Mouse (Mus musculus): ENCODE results near the gene E2f2. TPM values are rescaled to one million over a fixed set of nuclear protein-coding genes. Genes with fewer than 3 reads are reported as not detected.

E2f2 gene
- polyA plus RNA-seq, 1 experiment: 56.3 TPM

- H3K27me3 ChIP-seq (ENCODE audit: control insufficient read depth, insufficient read depth, insufficient read length): no peaks in the 10 kb centered on the region
- H3K79me2 ChIP-seq (ENCODE audit: control insufficient read depth, insufficient read depth): peaks cover 18% of the 10 kb centered on the region
- H3K4me2 ChIP-seq (ENCODE audit: low read depth): peak overlapping the region; percentile 34
- H3K4me3 ChIP-seq: no peak overlapping the region
- H3ac ChIP-seq (ENCODE audit: control insufficient read depth, insufficient read length): no peak overlapping the region
- no peak for TF ChIP-seq CEBPB (IDR thresholded peaks at IDR 0.05; ENCODE audit: insufficient read depth, poor library complexity, severe bottlenecking)
- no peak for TF ChIP-seq E2F4 (IDR thresholded peaks at IDR 0.05; ENCODE audit: insufficient read depth)
- TF ChIP-seq POLR2A (IDR thresholded peaks at IDR 0.05; ENCODE audit: insufficient read length, low read depth): no peak
- no peak for TF ChIP-seq SRF (IDR thresholded peaks at IDR 0.05; ENCODE audit: control insufficient read depth, insufficient read length, low read depth)
- TF ChIP-seq TCF3 (IDR thresholded peaks at IDR 0.05; ENCODE audit: insufficient read length, low read depth): no peak
- no peak for TF ChIP-seq MAX (IDR thresholded peaks at IDR 0.05; ENCODE audit: low read depth)
- no peak for TF ChIP-seq MYOD1 (IDR thresholded peaks at IDR 0.05; ENCODE audit: control insufficient read depth in 1 of 3, insufficient read length in 2 of 3, low read depth in 2 of 3)
- H3K36me3 ChIP-seq (ENCODE audit: control insufficient read depth, insufficient read depth): no peaks in the 10 kb centered on the region
These were observed 23.7 kb upstream of the E2f2 start for GRCm38 (mm10) chr4:136148342-136149044.

GRCm38 (mm10) chr4:136149045-136149379, 23.2 kb upstream of the E2f2 start:
- Histone ChIP-seq H3ac (ENCODE audit: control insufficient read depth, insufficient read length) (no peak overlapping the region), H3K36me3 (ENCODE audit: control insufficient read depth, insufficient read depth) (no peaks in the 10 kb centered on the region), H3K4me3 (no peak overlapping the region), H3K27me3 (ENCODE audit: control insufficient read depth, insufficient read depth, insufficient read length) (no peaks in the 10 kb centered on the region), H3K4me2 (ENCODE audit: low read depth) (no peak overlapping the region), H3K79me2 (ENCODE audit: control insufficient read depth, insufficient read depth) (peaks cover 16% of the 10 kb centered on the region)
- TF ChIP-seq TCF3 (IDR thresholded peaks at IDR 0.05; ENCODE audit: insufficient read length, low read depth) (no peak), CEBPB (IDR thresholded peaks at IDR 0.05; ENCODE audit: insufficient read depth, poor library complexity, severe bottlenecking) (no peak), USF1 (IDR thresholded peaks at IDR 0.05; ENCODE audit: low read depth) (no peak), SRF (IDR thresholded peaks at IDR 0.05; ENCODE audit: control insufficient read depth, insufficient read length, low read depth) (no peak), POLR2A (IDR thresholded peaks at IDR 0.05; ENCODE audit: insufficient read length, low read depth) (no peak), MYOG (IDR thresholded peaks at IDR 0.05; ENCODE audit: control insufficient read depth in 1 of 3, insufficient read depth in 1 of 3, insufficient read length in 2 of 3, low read depth in 2 of 3) (no peak)

GRCm38 (mm10) chr4:136149734-136150133, 22.5 kb upstream of the E2f2 start:
- H3K36me3 ChIP-seq (ENCODE audit: control insufficient read depth, insufficient read depth): no peaks in the 10 kb centered on the region
- no peak for TF ChIP-seq POLR2A (IDR thresholded peaks at IDR 0.05; ENCODE audit: insufficient read length, low read depth)
- no peak for TF ChIP-seq TCF3 (IDR thresholded peaks at IDR 0.05; ENCODE audit: insufficient read length, low read depth)
- no peak for TF ChIP-seq USF1 (IDR thresholded peaks at IDR 0.05; ENCODE audit: low read depth)
- no peak overlapping the region for H3K4me3 ChIP-seq
- H3K4me2 ChIP-seq (ENCODE audit: low read depth): no peak overlapping the region
- peaks cover 9% of the 10 kb centered on the region for H3K79me2 ChIP-seq (ENCODE audit: control insufficient read depth, insufficient read depth)
- no peak overlapping the region for H3ac ChIP-seq (ENCODE audit: control insufficient read depth, insufficient read length)
- H3K27me3 ChIP-seq (ENCODE audit: control insufficient read depth, insufficient read depth, insufficient read length): no peaks in the 10 kb centered on the region

GRCm38 (mm10) chr4:136150596-136150995, 21.6 kb upstream of the E2f2 start:
- H3K79me2 ChIP-seq (ENCODE audit: control insufficient read depth, insufficient read depth): peaks cover 5% of the 10 kb centered on the region
- H3K27me3 ChIP-seq (ENCODE audit: control insufficient read depth, insufficient read depth, insufficient read length): no peaks in the 10 kb centered on the region
- TF ChIP-seq CEBPB (IDR thresholded peaks at IDR 0.05; ENCODE audit: insufficient read depth, poor library complexity, severe bottlenecking): no peak
- TF ChIP-seq SRF (IDR thresholded peaks at IDR 0.05; ENCODE audit: control insufficient read depth, insufficient read length, low read depth): no peak
- no peak for TF ChIP-seq TCF12 (IDR thresholded peaks at IDR 0.05; ENCODE audit: insufficient read depth, poor library complexity, severe bottlenecking)
- no peak for TF ChIP-seq REST (IDR thresholded peaks at IDR 0.05; ENCODE audit: insufficient read depth, insufficient read length)
- no peak for TF ChIP-seq MYOD1 (IDR thresholded peaks at IDR 0.05; ENCODE audit: control insufficient read depth in 1 of 3, insufficient read length in 2 of 3, low read depth in 2 of 3)
- no peaks in the 10 kb centered on the region for H3K36me3 ChIP-seq (ENCODE audit: control insufficient read depth, insufficient read depth)
- no peak overlapping the region for H3K4me3 ChIP-seq
- no peak overlapping the region for H3K4me2 ChIP-seq (ENCODE audit: low read depth)
- no peak overlapping the region for H3ac ChIP-seq (ENCODE audit: control insufficient read depth, insufficient read length)

GRCm38 (mm10) chr4:136152821-136153220, 19.4 kb upstream of the E2f2 start:
- H3K36me3 ChIP-seq (ENCODE audit: control insufficient read depth, insufficient read depth): no peaks in the 10 kb centered on the region
- no peak overlapping the region for H3K4me3 ChIP-seq
- TF ChIP-seq MYOD1 (IDR thresholded peaks at IDR 0.05; ENCODE audit: control insufficient read depth in 1 of 3, insufficient read length in 2 of 3, low read depth in 2 of 3) (no peak), TCF3 (IDR thresholded peaks at IDR 0.05; ENCODE audit: insufficient read length, low read depth) (no peak), POLR2A (IDR thresholded peaks at IDR 0.05; ENCODE audit: insufficient read length, low read depth) (no peak), REST (IDR thresholded peaks at IDR 0.05; ENCODE audit: insufficient read depth, insufficient read length) (no peak), TCF12 (IDR thresholded peaks at IDR 0.05; ENCODE audit: insufficient read depth, poor library complexity, severe bottlenecking) (no peak), POLR2AphosphoS2 (IDR thresholded peaks at IDR 0.05; ENCODE audit: insufficient read length, low read depth) (no peak), MYOG (IDR thresholded peaks at IDR 0.05; ENCODE audit: control insufficient read depth in 1 of 3, insufficient read depth in 1 of 3, insufficient read length in 2 of 3, low read depth in 2 of 3) (no peak), MAX (IDR thresholded peaks at IDR 0.05; ENCODE audit: low read depth) (no peak), USF1 (IDR thresholded peaks at IDR 0.05; ENCODE audit: low read depth) (no peak), E2F4 (IDR thresholded peaks at IDR 0.05; ENCODE audit: insufficient read depth) (no peak), SRF (IDR thresholded peaks at IDR 0.05; ENCODE audit: control insufficient read depth, insufficient read length, low read depth) (no peak), CEBPB (IDR thresholded peaks at IDR 0.05; ENCODE audit: insufficient read depth, poor library complexity, severe bottlenecking) (no peak)
- H3K4me2 ChIP-seq (ENCODE audit: low read depth): no peak overlapping the region
- no peaks in the 10 kb centered on the region for H3K79me2 ChIP-seq (ENCODE audit: control insufficient read depth, insufficient read depth)
- H3K27me3 ChIP-seq (ENCODE audit: control insufficient read depth, insufficient read depth, insufficient read length): no peaks in the 10 kb centered on the region
- no peak overlapping the region for H3ac ChIP-seq (ENCODE audit: control insufficient read depth, insufficient read length)

Data from myocyte (in vitro differentiated cells).